Mouse (Mus musculus): ENCODE data around the gene Sec13. TPM values are rescaled to one million over a fixed set of nuclear protein-coding genes. Genes with fewer than 3 reads are reported as not detected.

Gene Sec13
- polyA plus RNA-seq, 1 experiment from 2014 or later: 192 TPM

GRCm38 (mm10) chr6:113679993-113680566 is 60.5 kb downstream of the Sec13 start:
- ATAC-seq (replicated peaks): no peak

GRCm38 (mm10) chr6:113678246-113679012 is 62.1 kb downstream of the Sec13 start:
- Histone ChIP-seq H3K4me3 (no peak overlapping the region), H3K9ac (no peak overlapping the region), H3K36me3 (replicated peaks) (no peaks in the 10 kb centered on the region), H3K4me1 (no peaks in the 10 kb centered on the region), H3K9me3 (no peaks in the 10 kb centered on the region), H3K4me2 (no peak overlapping the region), H3K27ac (no peak overlapping the region), H3K27me3 (replicated peaks) (no peaks in the 10 kb centered on the region)
- WGBS: 73% methylated on average over 14 of the region's 14 CpGs
- no peak for ATAC-seq (replicated peaks)

More at GRCm38 (mm10) chr6:113679993-113680566, 60.5 kb downstream of the Sec13 start:
- Histone ChIP-seq H3K36me3 (replicated peaks) (no peaks in the 10 kb centered on the region), H3K27me3 (replicated peaks) (no peaks in the 10 kb centered on the region), H3K4me1 (no peaks in the 10 kb centered on the region), H3K27ac (no peak overlapping the region), H3K9me3 (no peaks in the 10 kb centered on the region), H3K4me2 (no peak overlapping the region), H3K4me3 (no peak overlapping the region), H3K9ac (no peak overlapping the region)
- 89% methylated on average over 9 of the region's 9 CpGs for WGBS

Small RNA genes lying within 50 kb of the gene (microRNA-seq; reads per million reads assigned to microRNA genes)
- gene Mir7042: 0.92 reads per million

Other genes with a start within 250 kb of the Sec13 start
- 13.1 and 13.5 TPM in 2 replicates for gene Prrt3, start 238.8 kb downstream of the Sec13 start, polyA plus RNA-seq (2015; fragmentation: Nextera tagmentation; extraction: Ambion mirVana)
- 104 and 105 TPM in 2 replicates for gene Emc3, start 209.1 kb downstream of the Sec13 start, polyA plus RNA-seq (2015; fragmentation: Nextera tagmentation; extraction: Ambion mirVana)
- 2.1 and 2.6 TPM in 2 replicates for gene Fancd2, start 209.1 kb downstream of the Sec13 start, polyA plus RNA-seq (2015; fragmentation: Nextera tagmentation; extraction: Ambion mirVana)
- 0.20 and 0.27 TPM in 2 replicates for gene Fancd2os, start 140.0 kb downstream of the Sec13 start, polyA plus RNA-seq (2015; fragmentation: Nextera tagmentation; extraction: Ambion mirVana)
- 224 and 232 TPM in 2 replicates for gene Brk1, start 136.0 kb downstream of the Sec13 start, polyA plus RNA-seq (2015; fragmentation: Nextera tagmentation; extraction: Ambion mirVana)
- gene Vhl, start 116.8 kb downstream of the Sec13 start, polyA plus RNA-seq (2015; fragmentation: Nextera tagmentation; extraction: Ambion mirVana): 75.8 and 79.0 TPM in 2 replicates
- gene Irak2, start 102.3 kb downstream of the Sec13 start, polyA plus RNA-seq (2015; fragmentation: Nextera tagmentation; extraction: Ambion mirVana): 3.0 and 4.3 TPM in 2 replicates
- gene Tatdn2, start 43.7 kb downstream of the Sec13 start, polyA plus RNA-seq (2015; fragmentation: Nextera tagmentation; extraction: Ambion mirVana): 1.1 and 1.4 TPM in 2 replicates
- 0.94 and 1.4 TPM in 2 replicates for gene Ghrl, start 20.9 kb downstream of the Sec13 start, polyA plus RNA-seq (2015; fragmentation: Nextera tagmentation; extraction: Ambion mirVana)